Mouse (Mus musculus) erythroid progenitor cell, adult 5-6 weeks (primary cell): ENCODE data around the gene Amt. TPM values are rescaled to one million over a fixed set of nuclear protein-coding genes. Genes with fewer than 3 reads are reported as not detected.
"Not testable (repeated sequence)": the region's sequence is repeated elsewhere in the genome, so short reads cannot be mapped to it uniquely, and the experiment has no call there.

Experiments
- ATAC-seq: replicated peaks from 2 replicates; pipeline ENCODE4 v1.8.0; 2016; ENCODE audit warnings: moderate number of reproducible peaks, mild to moderate bottlenecking, moderate TSS enrichment, inconsistent platforms; ENCODE audit not compliant: poor library complexity, low FRiP score, severe bottlenecking
- total RNA-seq, 2 experiments: library from RNA; stranded (forward) in 1 of 2; stranded (reverse) in 1 of 2; fragments of 150-400 nt in 1 of 2; fragments of 186-747, 209-891 nt in 1 of 2; gene quantifications; 2 replicates each; pipeline versions ENCODE4 v1.2.3 to v1.2.4; 2015 to 2017; ENCODE audit warnings: low replicate concordance in 2 of 2

Amt gene
- total RNA-seq, 2 experiments from 2014 or later, result not detected

- ATAC-seq, result peak; percentile 63; the same call in 1 of the 2 replicates
These were observed 17.8 kb upstream of the Amt start for GRCm38 (mm10) chr9:108278697-108279450.

DNA sequence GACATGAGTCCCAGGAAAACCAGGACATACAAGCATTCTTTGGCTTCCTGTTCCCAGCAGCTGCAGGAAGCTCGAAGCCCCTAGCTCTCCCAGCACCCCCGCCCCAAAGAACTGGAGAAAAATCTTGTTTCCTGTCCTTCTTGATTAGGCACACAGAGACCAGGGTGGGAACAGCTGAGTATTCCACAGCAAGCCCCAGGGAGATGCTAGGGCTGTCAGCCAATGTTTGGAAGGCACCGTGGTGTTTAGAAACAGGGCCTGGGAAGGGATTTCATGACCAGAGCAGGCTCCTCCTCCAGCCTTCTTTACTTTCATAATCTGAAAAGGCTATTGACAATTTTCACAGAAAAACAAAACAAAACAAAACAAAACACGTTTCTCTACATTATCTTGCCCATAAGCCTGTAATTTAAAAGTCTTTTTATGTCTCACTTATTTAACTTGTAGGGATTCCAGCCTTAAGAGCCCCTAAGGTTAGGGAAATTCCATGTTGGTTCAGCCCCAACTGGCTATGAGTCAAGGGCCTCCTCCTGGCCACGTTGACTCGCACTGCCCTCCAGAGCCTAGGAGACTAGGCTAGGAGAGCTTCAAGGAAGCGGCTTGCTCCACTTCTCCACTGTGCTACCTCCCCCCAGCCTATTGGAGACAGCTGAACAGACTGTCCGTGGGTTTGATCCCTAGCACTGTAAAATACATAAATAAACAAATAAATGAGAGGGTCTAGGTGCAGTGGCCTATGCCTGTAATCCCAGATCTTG is 16.4 kb upstream of the Amt start:
- no peak for ATAC-seq

GRCm38 (mm10) chr9:108284410-108284809 is 12.2 kb upstream of the Amt start:
- peak; percentile 97 for ATAC-seq

GRCm38 (mm10) chr9:108287526-108288238 is 9.0 kb upstream of the Amt start:
- ATAC-seq, result not testable (repeated sequence)

DNA sequence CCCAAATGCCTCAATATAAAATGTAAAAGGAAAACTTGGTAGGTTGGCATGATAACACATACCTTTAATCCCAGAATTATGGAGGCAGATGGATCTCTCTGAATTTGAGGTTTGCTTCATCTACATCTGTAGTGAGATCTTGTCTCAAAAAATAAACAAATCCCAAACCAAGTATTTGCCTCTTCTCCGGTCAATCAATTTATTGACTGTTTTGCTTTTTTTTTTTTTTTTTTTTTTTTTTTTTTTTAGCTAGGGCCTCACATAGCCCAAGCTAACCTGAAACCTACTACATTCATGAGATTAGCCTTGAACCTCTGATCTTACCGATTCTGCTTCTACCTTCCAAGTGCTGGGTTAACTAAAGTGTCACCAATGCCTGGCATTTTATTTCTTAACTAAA is 7.3 kb upstream of the Amt start:
- ATAC-seq, result no peak

DNA sequence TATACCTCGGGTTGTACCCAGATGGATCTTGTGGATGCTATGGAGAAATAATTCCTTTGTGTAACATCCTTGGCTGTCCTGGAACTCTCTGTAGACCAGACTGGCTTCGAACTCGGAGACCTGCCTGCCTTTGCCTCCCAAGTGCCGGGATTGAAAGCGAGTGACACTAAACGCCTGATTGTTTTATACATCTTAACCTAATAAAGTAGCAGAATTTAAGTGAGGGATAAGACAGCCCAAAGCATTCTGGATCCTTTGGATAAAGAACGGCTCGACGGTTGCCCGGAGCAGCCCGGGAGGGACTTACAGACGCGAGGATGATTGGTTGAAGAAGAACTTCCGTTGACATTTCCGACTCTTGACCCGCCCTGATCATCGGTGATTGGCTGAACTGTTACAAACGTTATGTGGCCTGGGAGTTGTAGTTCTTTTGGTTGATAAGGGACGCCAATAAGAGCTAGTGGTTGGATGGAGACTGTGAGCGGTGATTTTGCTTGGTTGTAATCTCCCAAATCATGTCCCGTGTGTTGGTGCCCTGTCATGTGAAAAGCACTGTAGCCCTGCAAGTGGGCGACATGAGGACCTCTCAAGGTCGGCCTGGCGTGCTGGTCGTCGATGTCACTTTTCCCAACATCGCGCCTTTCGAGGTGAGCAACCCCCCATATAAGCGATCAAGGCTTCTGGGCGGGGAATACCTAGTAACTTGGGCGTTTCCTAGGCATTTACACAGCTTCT is 6.5 kb upstream of the Amt start, which contains the start of gene Nicn1:
Gene Nicn1, plus strand, starts transcription at position 414 of the 735 bp plus-strand sequence.
- ATAC-seq, result peak; percentile 100

- no peak for ATAC-seq
These were observed 5.9 kb upstream of the Amt start for GRCm38 (mm10) chr9:108290773-108291172.

GRCm38 (mm10) chr9:108301853-108302252 is 5.2 kb downstream of the Amt start:
- ATAC-seq, result no peak

DNA sequence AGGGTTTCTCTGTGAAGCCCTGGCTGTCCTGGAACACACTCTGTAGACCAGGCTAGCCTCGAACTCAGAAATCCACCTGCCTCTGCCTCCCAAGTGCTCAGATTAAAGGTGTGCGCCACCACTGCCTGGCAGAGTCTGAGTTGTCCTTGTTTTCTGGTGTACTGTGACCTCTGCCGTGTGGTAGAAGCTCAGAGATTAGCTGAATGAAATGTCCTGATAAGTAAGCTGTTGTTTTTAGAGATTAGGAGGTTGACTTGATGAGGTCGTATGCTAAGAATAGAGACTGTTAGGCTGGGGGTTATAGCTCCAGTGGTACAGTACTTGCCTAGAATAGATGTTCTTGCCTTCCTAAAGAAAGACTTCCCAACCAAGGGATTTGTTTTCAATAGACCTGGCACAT is 8.1 kb downstream of the Amt start:
- no peak for ATAC-seq

GRCm38 (mm10) chr9:108305170-108305569 is 8.5 kb downstream of the Amt start:
- peak; percentile 42 for ATAC-seq

DNA sequence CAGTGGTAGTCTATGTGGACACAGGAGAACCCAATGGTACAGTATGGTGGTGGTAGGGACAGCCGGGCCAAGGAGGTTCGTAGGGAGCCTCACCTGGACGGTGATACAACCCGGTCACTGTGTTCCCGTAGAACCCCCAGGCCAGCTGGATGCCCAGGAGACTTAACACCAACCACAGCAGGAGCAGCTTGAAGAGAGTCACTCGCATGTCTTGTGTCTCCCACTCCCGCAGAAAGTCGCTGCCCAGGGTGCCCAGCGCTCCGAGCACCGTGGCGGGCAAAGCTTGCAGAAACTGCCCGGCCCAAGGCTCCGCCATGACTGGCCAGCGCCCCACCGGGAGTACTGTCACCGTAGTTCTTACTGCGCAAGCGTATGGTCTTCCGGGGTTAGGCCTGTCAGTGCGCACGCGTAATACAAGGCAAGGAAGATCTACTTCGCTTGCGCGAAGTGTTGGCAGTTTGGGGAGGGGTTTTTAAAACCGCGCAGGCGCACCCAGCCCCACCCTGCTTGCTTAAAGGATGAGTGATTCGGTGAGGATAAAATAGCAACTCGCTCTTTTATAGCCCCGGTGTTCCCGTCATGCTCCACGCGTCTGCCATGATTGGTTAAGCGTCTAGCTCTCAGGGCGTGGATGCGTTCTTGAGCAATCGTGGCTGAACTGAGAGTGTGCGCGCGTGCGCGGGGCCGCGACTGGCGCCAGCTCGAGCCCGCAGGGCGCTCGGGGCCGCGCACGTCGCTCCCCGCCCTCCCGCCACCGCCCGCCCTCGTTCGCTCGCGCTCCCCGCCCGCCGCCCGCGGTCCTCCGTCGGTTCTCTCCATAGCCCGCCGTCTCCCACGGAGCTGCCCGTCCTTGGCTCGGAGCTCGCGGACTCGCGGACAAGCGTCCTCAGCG is 9.2 kb downstream of the Amt start, which contains the start of the genes Rhoa and Tcta:
Gene Rhoa, plus strand, starts transcription at position 501 of the 892 bp plus-strand sequence.
Gene Tcta, minus strand, starts transcription at position 532 of the 892 bp plus-strand sequence.
- peak; percentile 86 for ATAC-seq

- ATAC-seq, result peak; percentile 62
These were observed 9.9 kb downstream of the Amt start for GRCm38 (mm10) chr9:108306571-108306980.

GRCm38 (mm10) chr9:108307021-108307807 is 10.6 kb downstream of the Amt start:
- no peak for ATAC-seq

GRCm38 (mm10) chr9:108308141-108308540 is 11.5 kb downstream of the Amt start:
- no peak for ATAC-seq

DNA sequence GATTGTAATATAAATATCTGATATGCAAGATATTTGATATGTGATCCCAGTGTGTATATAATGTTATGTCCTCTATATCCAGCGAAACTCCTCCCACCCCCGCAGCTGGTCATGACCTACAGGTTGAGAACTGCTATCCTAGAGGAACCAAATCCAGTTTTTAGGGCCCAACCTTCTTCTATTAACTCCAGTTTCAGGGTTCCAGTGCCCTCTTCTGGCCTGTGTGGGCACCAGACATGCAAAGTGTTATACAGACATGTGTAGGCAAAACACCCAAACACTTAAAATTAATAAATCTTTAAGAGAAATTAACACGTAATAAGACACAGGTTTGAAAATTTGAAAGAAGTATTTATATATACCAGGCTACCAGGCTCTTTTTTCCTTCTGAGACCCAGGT is 20.9 kb downstream of the Amt start:
- 0 out of 2 replicates have a peak, but pooled peaks have one; percentile 59 for ATAC-seq

GRCm38 (mm10) chr9:108318462-108318861 is 21.8 kb downstream of the Amt start:
- no peak for ATAC-seq

- ATAC-seq, result not testable (repeated sequence)
These were observed 25.4 kb downstream of the Amt start for GRCm38 (mm10) chr9:108322054-108322453.

- ATAC-seq, result no peak
These were observed 28.1 kb downstream of the Amt start for GRCm38 (mm10) chr9:108324784-108325183.
